Mouse (Mus musculus) CH12.LX (cell line): ENCODE data around the gene Gm45233. TPM values are rescaled to one million over a fixed set of nuclear protein-coding genes. Genes with fewer than 3 reads are reported as not detected.
A peak's percentile ranks its signal among the peaks of the same experiment; 100 is the strongest.

Source experiments
- DNase-seq: peaks from one replicate; pipeline ENCODE4 v3.0.0-alpha.2; 2013; ENCODE audit errors: extremely low read depth
- H3K27ac ChIP-seq: 2 replicates; pipeline ENCODE4 v1.5.1; 2012; ENCODE audit warnings: low read depth, mild to moderate bottlenecking, control low read depth, moderate library complexity; ENCODE audit not compliant: insufficient read depth
- H3K27me3 ChIP-seq: replicated peaks from 2 replicates; pipeline ENCODE3; 2012; ENCODE audit warnings: inconsistent platforms
- H3K36me3 ChIP-seq, 2 experiments: replicated peaks in 1 of 2; 2 replicates each; pipeline versions ENCODE3 to v1.6.1; 2012; ENCODE audit warnings: inconsistent platforms in 1 of 2, low read length in 1 of 2, mild to moderate bottlenecking in 1 of 2, mixed read lengths in 1 of 2, moderate library complexity in 1 of 2; ENCODE audit not compliant: control insufficient read depth in 1 of 2, insufficient read depth in 1 of 2
- H3K4me1 ChIP-seq, 2 experiments: 2 replicates each; pipeline ENCODE4 v1.6.1; 2012; ENCODE audit warnings: inconsistent platforms in 1 of 2, moderate library complexity in 1 of 2; ENCODE audit not compliant: insufficient read depth in 2 of 2, control insufficient read depth in 1 of 2
- H3K4me2 ChIP-seq: 2 replicates; pipeline ENCODE4 v1.6.1; 2012; ENCODE audit warnings: low read depth, mild to moderate bottlenecking, control low read depth; ENCODE audit not compliant: poor library complexity, insufficient read depth, severe bottlenecking
- H3K4me3 ChIP-seq, 3 experiments: fragments of 150-350 bp in 1 of 3; sonication (generic) in 1 of 3; replicated peaks in 1 of 3; 2 replicates each; pipeline versions ENCODE3 to v1.5.1; 2011 to 2012; ENCODE audit warnings: low read depth in 2 of 3, low read length in 2 of 3, mild to moderate bottlenecking in 2 of 3, moderate library complexity in 2 of 3, control low read depth in 1 of 3, improper control_type of control experiment in 1 of 3, inconsistent platforms in 1 of 3, mixed read lengths in 1 of 3; ENCODE audit not compliant: poor library complexity in 1 of 3
- H3K79me2 ChIP-seq: replicated peaks from 2 replicates; pipeline ENCODE4 v1.6.1; 2012; ENCODE audit warnings: mild to moderate bottlenecking, moderate library complexity; ENCODE audit not compliant: control insufficient read depth, poor library complexity, insufficient read depth, severe bottlenecking; ENCODE audit errors: extremely low read depth
- H3K9ac ChIP-seq: 2 replicates; pipeline ENCODE4 v1.6.1; 2012; ENCODE audit warnings: low read depth, mild to moderate bottlenecking, control low read depth, moderate library complexity; ENCODE audit not compliant: insufficient read depth
- H3K9me3 ChIP-seq: replicated peaks from 2 replicates; pipeline ENCODE3; 2012; ENCODE audit warnings: low read length, inconsistent platforms, mixed read lengths
- CTCF ChIP-seq, 2 experiments: IDR thresholded peaks in 1 of 2; conservative IDR thresholded peaks in 1 of 2; 2 replicates each; pipeline ENCODE4 v1.5.1; 2011 to 2012; ENCODE audit warnings: low read depth in 2 of 2, low read length in 2 of 2, improper control_type of control experiment in 1 of 2, inconsistent platforms in 1 of 2, mild to moderate bottlenecking in 1 of 2, moderate library complexity in 1 of 2
- EP300 ChIP-seq: IDR thresholded peaks from 2 replicates; pipeline ENCODE4 v1.6.1; 2011; ENCODE audit warnings: low read length, improper control_type of control experiment
- ETS1 ChIP-seq: conservative IDR thresholded peaks from 2 replicates; pipeline ENCODE4 v1.6.1; 2012; ENCODE audit warnings: low read depth, mild to moderate bottlenecking, inconsistent platforms, low read length, improper control_type of control experiment, moderate library complexity
- GABPA ChIP-seq: IDR thresholded peaks from 2 replicates; pipeline ENCODE4 v1.6.1; 2012; ENCODE audit warnings: low read depth, low read length, improper control_type of control experiment, inconsistent platforms; ENCODE audit not compliant: insufficient replicate concordance
- IRF4 ChIP-seq: IDR thresholded peaks from 2 replicates; pipeline ENCODE4 v1.6.1; 2014; ENCODE audit warnings: low read depth, mild to moderate bottlenecking, inconsistent platforms, low read length, improper control_type of control experiment
- MAFK ChIP-seq: IDR thresholded peaks from 2 replicates; pipeline ENCODE4 v1.6.1; 2011; ENCODE audit warnings: low read length, improper control_type of control experiment; ENCODE audit not compliant: insufficient replicate concordance
- NELFE ChIP-seq: IDR thresholded peaks from 2 replicates; pipeline ENCODE4 v1.6.1; 2011; ENCODE audit warnings: low read depth, low read length, improper control_type of control experiment
- POLR2A ChIP-seq: IDR thresholded peaks from 2 replicates; pipeline ENCODE4 v1.6.1; 2011; ENCODE audit warnings: low read depth, mild to moderate bottlenecking, improper control_type of control experiment, low read length
- RAD21 ChIP-seq: IDR thresholded peaks from 2 replicates; pipeline ENCODE4 v1.6.1; 2011; ENCODE audit warnings: low read depth, mild to moderate bottlenecking, low read length, improper control_type of control experiment, moderate library complexity
- UBTF ChIP-seq: IDR thresholded peaks from 2 replicates; pipeline ENCODE4 v1.6.1; 2012; ENCODE audit warnings: low read depth, mild to moderate bottlenecking, inconsistent platforms, low read length, improper control_type of control experiment, moderate library complexity
- USF1 ChIP-seq: IDR thresholded peaks from 2 replicates; pipeline ENCODE4 v1.6.1; 2014; ENCODE audit warnings: low read depth, mild to moderate bottlenecking, inconsistent platforms, low read length, improper control_type of control experiment
- ZMIZ1 ChIP-seq: IDR thresholded peaks from 2 replicates; pipeline ENCODE4 v1.6.1; 2012; ENCODE audit warnings: low read depth, mild to moderate bottlenecking, inconsistent platforms, low read length, improper control_type of control experiment
- ZNF384 ChIP-seq: IDR thresholded peaks from 2 replicates; pipeline ENCODE4 v1.6.1; 2012; ENCODE audit warnings: low read depth, low read length, improper control_type of control experiment, inconsistent platforms
- dilution Hi-C: fragments of 300-500 bp; cut with MboI; formaldehyde crosslinking; loops from 2 replicates; pipeline ENCODE4 v1.14.3; 2020; ENCODE audit warnings: low sequenced_read_pairs; ENCODE audit not compliant: extremely low pct_unique_long_range_greater_than_20kb, extremely low pct_ligation_motif_present
- in situ Hi-C: fragments of 300-500 bp; cut with MboI; formaldehyde crosslinking; loops from 3 replicates; pipeline ENCODE4 v1.14.3; 2019; ENCODE audit warnings: low sequenced_read_pairs, low pct_ligation_motif_present, low pct_unique_long_range_greater_than_20kb, mixed read lengths
- polyA plus RNA-seq: library from polyadenylated mRNA; unstranded; fragments of >175 nt; gene quantifications from 2 replicates; pipeline ENCODE4 v1.2.1, GENCODE M21; 2012; ENCODE audit warnings: low read depth; ENCODE audit not compliant: insufficient read length
- total RNA-seq, 2 experiments: library from RNA; depleted of rRNA; stranded (reverse); fragments of 300-350 nt in 1 of 2; fragments of >200 nt in 1 of 2; gene quantifications; 2 replicates each; pipeline ENCODE4 v1.2.3; 2012 to 2014

Gm45233 gene
- total and polyA plus RNA-seq, 3 experiments, result 0.66 TPM; not detected in 2

DNA sequence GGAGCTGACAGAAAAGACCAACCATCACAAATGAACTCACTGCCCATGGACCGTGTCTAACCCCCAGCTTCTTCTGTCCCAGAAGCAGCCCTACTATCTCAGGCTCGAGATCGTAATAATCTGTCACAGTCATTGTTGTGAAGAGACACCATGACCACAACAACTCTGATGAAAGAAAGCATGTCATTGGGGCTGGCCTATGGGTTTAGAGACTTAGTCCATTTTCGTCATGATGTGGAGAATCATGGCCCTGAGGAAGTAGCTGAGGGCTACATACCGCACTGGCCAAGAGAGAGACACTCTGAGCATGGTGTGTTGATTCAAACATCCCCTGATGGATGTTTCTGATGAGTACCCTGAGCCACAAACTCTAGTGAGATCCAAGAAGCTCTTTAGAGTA is 9.3 kb upstream of the Gm45233 start:
- no peak overlapping the region for H3K9ac ChIP-seq
- DNase-seq, result no peak
- peaks cover 4% of the 10 kb centered on the region for H3K27me3 ChIP-seq
- no peak overlapping the region for H3K4me3 ChIP-seq
- peaks cover 3 to 18% of the 10 kb centered on the region in 2 experiments for H3K4me1 ChIP-seq
- TF ChIP-seq USF1 (no peak), POLR2A (no peak), ZMIZ1 (no peak), GABPA (no peak), ZNF384 (no peak), RAD21 (no peak), IRF4 (no peak)
- dilution Hi-C loops, result no loop called here
- in situ Hi-C loops, result no loop called here
- H3K27ac ChIP-seq, result no peak overlapping the region
- no peak overlapping the region for H3K4me2 ChIP-seq
- H3K79me2 ChIP-seq, result no peaks in the 10 kb centered on the region
- peaks cover 7% of the 10 kb centered on the region for H3K9me3 ChIP-seq
- H3K36me3 ChIP-seq, result no peaks in the 10 kb centered on the region

DNA sequence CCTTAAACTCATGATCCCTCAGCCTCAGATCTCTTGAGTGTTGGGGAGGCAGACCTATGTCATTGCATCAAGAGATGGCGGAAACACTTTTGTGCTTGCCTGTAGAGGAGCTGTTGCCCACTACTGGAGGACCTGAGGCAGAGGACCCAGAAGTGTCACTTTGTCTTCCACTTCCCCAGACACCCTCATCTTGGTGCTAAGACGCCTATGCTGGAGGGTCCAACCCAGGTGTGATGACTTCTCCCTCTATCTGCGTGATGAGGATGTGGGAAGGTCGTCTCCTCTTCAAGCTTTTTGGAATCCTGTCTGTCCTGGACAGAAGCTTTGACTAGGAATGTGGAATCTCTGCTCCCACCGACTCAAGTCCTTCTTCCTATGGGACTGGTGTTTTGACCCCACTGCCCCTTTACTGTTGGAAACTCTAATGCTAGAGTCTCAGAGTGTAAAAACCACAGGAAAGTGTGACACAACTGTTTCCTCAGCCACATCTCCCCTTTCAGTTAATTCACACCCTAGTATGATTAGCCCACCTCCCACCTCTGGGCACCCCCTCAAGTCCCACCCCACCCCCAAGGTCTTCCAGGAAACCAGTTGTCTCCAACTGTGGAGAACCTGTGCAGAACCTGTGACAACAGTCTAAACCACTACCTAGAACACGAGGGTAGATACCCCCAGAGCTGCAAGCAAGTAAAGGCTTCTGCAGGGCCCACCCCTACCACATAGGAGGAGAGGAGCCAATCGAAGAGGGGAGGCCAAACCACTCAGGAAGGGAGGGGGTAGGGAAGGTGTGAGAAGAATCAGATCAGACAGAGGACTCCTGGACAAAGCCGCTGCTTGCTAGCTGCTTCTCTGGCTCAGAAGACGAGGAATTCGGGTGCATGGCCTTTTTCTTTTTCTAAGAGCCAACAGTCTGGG is 7.3 kb upstream of the Gm45233 start, which contains the start of gene Nkg7:
Gene Nkg7 (plus strand): TSS at position 733 of the 915 bp plus-strand sequence.
- no peak within 1 kb of the TSS for H3K4me3 ChIP-seq
- in situ Hi-C loops, result no loop called here
- H3K4me2 ChIP-seq, result no peak within 1 kb of the TSS
- no peak within 1 kb of the TSS for H3K9ac ChIP-seq
- dilution Hi-C loops, result no loop called here
- H3K27ac ChIP-seq, result no peak within 1 kb of the TSS
- TF ChIP-seq CTCF (conservative IDR thresholded peaks at IDR 0.05 in 1 of 2, IDR thresholded peaks at IDR 0.05 in 1 of 2; ENCODE audit: low read depth in 2 of 2, low read length in 2 of 2), result peak in 1 of 2 experiments; percentile 22; a peak in 1 of 4 replicates
- 0 out of 2 replicates have a peak, but pooled peaks have one; percentile 28 for TF ChIP-seq EP300
- TF ChIP-seq POLR2A, result no peak
- no peaks in the 10 kb centered on the region for H3K79me2 ChIP-seq
- peaks cover 6% of the 10 kb centered on the region for H3K9me3 ChIP-seq
- H3K36me3 ChIP-seq, result no peaks in the 10 kb centered on the region
- no peak for DNase-seq
- peaks cover 4% of the 10 kb centered on the region for H3K27me3 ChIP-seq
- H3K4me1 ChIP-seq, result peaks cover 3 to 19% of the 10 kb centered on the region in 2 experiments

DNA sequence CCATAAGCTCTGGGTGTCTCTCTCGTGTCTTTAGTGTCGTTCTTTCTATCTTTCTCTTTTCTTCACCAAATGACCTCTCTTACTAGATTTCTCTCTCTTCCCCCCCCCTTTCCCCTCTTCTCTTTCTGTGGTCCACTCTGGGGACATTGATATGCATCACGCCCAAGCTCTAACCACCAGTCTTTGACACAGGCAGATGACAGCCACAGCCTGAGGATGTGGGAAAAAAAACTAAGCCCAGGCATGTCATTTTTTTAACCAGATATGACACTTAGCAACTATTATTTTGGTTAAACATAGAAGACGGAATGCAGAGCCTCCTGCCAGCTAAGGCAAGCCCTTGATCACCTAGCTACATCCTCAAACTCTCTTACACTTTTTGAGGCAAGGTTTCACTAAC is 5.3 kb upstream of the Gm45233 start:
- in situ Hi-C loops, result no loop called here

More for the DNA sequence above, 5.3 kb upstream of the Gm45233 start:
- no peaks in the 10 kb centered on the region for H3K36me3 ChIP-seq
- H3K9me3 ChIP-seq, result no peaks in the 10 kb centered on the region
- dilution Hi-C loops, result no loop called here
- TF ChIP-seq ETS1 (no peak), UBTF (no peak), MAFK (no peak), NELFE (no peak), EP300 (no peak)
- no peak overlapping the region for H3K4me2 ChIP-seq
- H3K27me3 ChIP-seq, result no peaks in the 10 kb centered on the region
- H3K4me1 ChIP-seq, result peaks cover 6 to 27% of the 10 kb centered on the region in 2 experiments
- H3K4me3 ChIP-seq, result no peak overlapping the region
- no peak overlapping the region for H3K27ac ChIP-seq
- no peak overlapping the region for H3K9ac ChIP-seq
- no peak for DNase-seq
- no peaks in the 10 kb centered on the region for H3K79me2 ChIP-seq
